Mouse (Mus musculus) heart, embryonic 13.5 days (tissue): Measurements from ENCODE around the gene Gnb4. TPM values are rescaled to one million over a fixed set of nuclear protein-coding genes. Genes with fewer than 3 reads are reported as not detected.
A peak's percentile ranks its signal among the peaks of the same experiment; 100 is the strongest.

Experiments used
- ATAC-seq: fragments of 200-750 bp; cut with Nextera tagmentation; 2 replicates; pipeline ENCODE4 v1.8.0; 2017; ENCODE audit warnings: moderate TSS enrichment; ENCODE audit not compliant: insufficient number of reproducible peaks, low FRiP score, low TSS enrichment; ENCODE audit errors: extremely low read depth
- H3K27ac ChIP-seq: fragments of 300-500 bp; sonication (generic); replicated peaks from 2 replicates; pipeline ENCODE4 v1.5.1; 2015; ENCODE audit warnings: moderate library complexity, mild to moderate bottlenecking, inconsistent platforms
- H3K27me3 ChIP-seq: fragments of 300-500 bp; sonication (generic); replicated peaks from 2 replicates; pipeline ENCODE4 v1.6.1; 2015; ENCODE audit warnings: mild to moderate bottlenecking, inconsistent platforms
- H3K36me3 ChIP-seq: fragments of 300-500 bp; sonication (generic); 2 replicates; pipeline ENCODE4 v1.6.1; 2015; ENCODE audit warnings: mild to moderate bottlenecking, inconsistent platforms
- H3K4me1 ChIP-seq: fragments of 300-500 bp; sonication (generic); 2 replicates; pipeline ENCODE4 v1.6.1; 2015; ENCODE audit warnings: inconsistent platforms
- H3K4me2 ChIP-seq: fragments of 300-500 bp; sonication (generic); 2 replicates; pipeline ENCODE4 v1.6.1; 2015; ENCODE audit warnings: inconsistent platforms, mild to moderate bottlenecking, moderate library complexity
- H3K4me3 ChIP-seq: fragments of 300-500 bp; sonication (generic); 2 replicates; pipeline ENCODE4 v1.5.1; 2015; ENCODE audit warnings: moderate library complexity, mild to moderate bottlenecking, inconsistent platforms
- H3K9ac ChIP-seq: fragments of 300-500 bp; sonication (generic); 2 replicates; pipeline ENCODE4 v1.6.1; 2015; ENCODE audit warnings: inconsistent platforms, mild to moderate bottlenecking, moderate library complexity
- H3K9me3 ChIP-seq: fragments of 300-500 bp; sonication (generic); 2 replicates; pipeline ENCODE4 v1.6.1; 2016; ENCODE audit warnings: inconsistent platforms
- WGBS: fragments of 180-500 bp; shearing (Covaris S2); methylation state at CpG from one replicate; pipeline ENCODE4 v1.1.7; 2015; ENCODE audit warnings: mixed read lengths; 5-methylcytosine and 5-hydroxymethylcytosine counted together
- polyA plus RNA-seq: library from polyadenylated mRNA; unstranded; fragments of >200 nt; fragmentation: Nextera tagmentation; extraction: Ambion mirVana; gene quantifications from 2 replicates; pipeline ENCODE4 v1.2.1, GENCODE M21; 2015

The Gnb4 gene
- 50.4 and 53.4 TPM in 2 replicates for polyA plus RNA-seq

- WGBS, result under 1% methylated on average over 80 of the region's 83 CpGs
- ATAC-seq, result peak; percentile 68; the same call in 1 of the 2 replicates
- H3K4me2 ChIP-seq, result peak within 1 kb of the TSS; percentile 73
- peaks cover 10% of the 10 kb centered on the region for H3K36me3 ChIP-seq
- H3K27me3 ChIP-seq, result no peaks in the 10 kb centered on the region
- H3K4me1 ChIP-seq, result peaks cover 27% of the 10 kb centered on the region
- 0 out of 2 replicates have a peak, but pooled peaks cover 3% of the 10 kb centered on the region for H3K9me3 ChIP-seq
- peak within 1 kb of the TSS; percentile 78 for H3K27ac ChIP-seq
- peak within 1 kb of the TSS; percentile 87 for H3K9ac ChIP-seq
- H3K4me3 ChIP-seq, result peak within 1 kb of the TSS; percentile 74
These were observed at the start of gene Gnb4 for GRCm38 (mm10) chr3:32616331-32617052. Gene Gnb4 (minus strand): TSS chr3:32616585.

- H3K4me3 ChIP-seq, result no peak overlapping the region
- H3K9me3 ChIP-seq, result no peaks in the 10 kb centered on the region
- H3K4me1 ChIP-seq, result peaks cover 15% of the 10 kb centered on the region
- H3K36me3 ChIP-seq, result no peaks in the 10 kb centered on the region
- no peak overlapping the region for H3K27ac ChIP-seq
- H3K9ac ChIP-seq, result no peak overlapping the region
- ATAC-seq, result no peak
- no peak overlapping the region for H3K4me2 ChIP-seq
- WGBS, result 87% methylated on average over 3 of the region's 3 CpGs
- H3K27me3 ChIP-seq, result no peaks in the 10 kb centered on the region
These were observed 45.2 kb upstream of the Gnb4 start for GRCm38 (mm10) chr3:32661556-32661930.

GRCm38 (mm10) chr3:32660831-32661555 lies 44.6 kb upstream of the Gnb4 start:
- H3K27ac ChIP-seq, result no peak overlapping the region
- ATAC-seq, result no peak
- 54% methylated on average over 8 of the region's 8 CpGs for WGBS
- H3K36me3 ChIP-seq, result no peaks in the 10 kb centered on the region
- no peaks in the 10 kb centered on the region for H3K27me3 ChIP-seq
- peaks cover 15% of the 10 kb centered on the region for H3K4me1 ChIP-seq
- H3K4me3 ChIP-seq, result no peak overlapping the region
- H3K9me3 ChIP-seq, result no peaks in the 10 kb centered on the region
- no peak overlapping the region for H3K4me2 ChIP-seq
- no peak overlapping the region for H3K9ac ChIP-seq

GRCm38 (mm10) chr3:32660276-32660675 lies 43.9 kb upstream of the Gnb4 start:
- Histone ChIP-seq H3K4me3 (no peak overlapping the region), H3K9ac (no peak overlapping the region), H3K36me3 (no peaks in the 10 kb centered on the region), H3K27ac (no peak overlapping the region), H3K27me3 (no peaks in the 10 kb centered on the region), H3K9me3 (no peaks in the 10 kb centered on the region), H3K4me2 (no peak overlapping the region), H3K4me1 (peaks cover 15% of the 10 kb centered on the region)
- 47% methylated on average over 8 of the region's 8 CpGs for WGBS
- no peak for ATAC-seq

- Histone ChIP-seq H3K36me3 (no peaks in the 10 kb centered on the region), H3K4me1 (peaks cover 15% of the 10 kb centered on the region), H3K27me3 (no peaks in the 10 kb centered on the region), H3K27ac (no peak overlapping the region), H3K9ac (no peak overlapping the region), H3K4me2 (no peak overlapping the region), H3K4me3 (no peak overlapping the region), H3K9me3 (no peaks in the 10 kb centered on the region)
- 80% methylated on average over 2 of the region's 2 CpGs for WGBS
- ATAC-seq, result no peak
These were observed 43.1 kb upstream of the Gnb4 start for GRCm38 (mm10) chr3:32659506-32659905.

- H3K4me3 ChIP-seq, result peak overlapping the region; percentile 47
- peak overlapping the region; percentile 69 for H3K9ac ChIP-seq
- H3K36me3 ChIP-seq, result no peaks in the 10 kb centered on the region
- peak overlapping the region; percentile 25; the same call in 1 of the 2 replicates for H3K27ac ChIP-seq
- no peaks in the 10 kb centered on the region for H3K27me3 ChIP-seq
- no peak for ATAC-seq
- no peaks in the 10 kb centered on the region for H3K9me3 ChIP-seq
- peak overlapping the region; percentile 65 for H3K4me2 ChIP-seq
- peaks cover 15% of the 10 kb centered on the region for H3K4me1 ChIP-seq
- WGBS, result 22% methylated on average over 16 of the region's 16 CpGs
These were observed 42.4 kb upstream of the Gnb4 start for GRCm38 (mm10) chr3:32658821-32659220.

GRCm38 (mm10) chr3:32658401-32658800 lies 42.0 kb upstream of the Gnb4 start:
- Histone ChIP-seq H3K27me3 (no peaks in the 10 kb centered on the region), H3K9ac (peak overlapping the region; percentile 69), H3K4me3 (peak overlapping the region; percentile 47), H3K4me2 (peak overlapping the region; percentile 65), H3K36me3 (no peaks in the 10 kb centered on the region), H3K27ac (peak overlapping the region; percentile 25; the same call in 1 of the 2 replicates), H3K4me1 (peaks cover 15% of the 10 kb centered on the region), H3K9me3 (no peaks in the 10 kb centered on the region)
- no peak for ATAC-seq
- WGBS, result 40% methylated on average over 7 of the region's 7 CpGs

GRCm38 (mm10) chr3:32656398-32656994 lies 40.1 kb upstream of the Gnb4 start:
- no peaks in the 10 kb centered on the region; the same call in 1 of the 2 replicates for H3K9me3 ChIP-seq
- WGBS, result 56% methylated on average over 10 of the region's 10 CpGs
- H3K27me3 ChIP-seq, result no peaks in the 10 kb centered on the region
- H3K4me1 ChIP-seq, result peaks cover 15% of the 10 kb centered on the region
- no peak overlapping the region for H3K27ac ChIP-seq
- H3K4me2 ChIP-seq, result no peak overlapping the region
- H3K4me3 ChIP-seq, result no peak overlapping the region
- H3K9ac ChIP-seq, result no peak overlapping the region
- H3K36me3 ChIP-seq, result no peaks in the 10 kb centered on the region
- ATAC-seq, result no peak

- ATAC-seq, result no peak
These were observed 39.6 kb upstream of the Gnb4 start for GRCm38 (mm10) chr3:32655994-32656393.

GRCm38 (mm10) chr3:32652739-32653138 lies 36.4 kb upstream of the Gnb4 start:
- Histone ChIP-seq H3K4me2 (no peak overlapping the region), H3K36me3 (no peaks in the 10 kb centered on the region), H3K9ac (no peak overlapping the region), H3K9me3 (no peaks in the 10 kb centered on the region; the same call in 1 of the 2 replicates), H3K4me3 (no peak overlapping the region), H3K27ac (no peak overlapping the region), H3K27me3 (no peaks in the 10 kb centered on the region), H3K4me1 (no peaks in the 10 kb centered on the region)
- ATAC-seq, result no peak
- WGBS, result 69% methylated on average over 4 of the region's 4 CpGs

More at GRCm38 (mm10) chr3:32655994-32656393, 39.6 kb upstream of the Gnb4 start:
- Histone ChIP-seq H3K9me3 (no peaks in the 10 kb centered on the region; the same call in 1 of the 2 replicates), H3K27ac (no peak overlapping the region), H3K4me1 (peaks cover 15% of the 10 kb centered on the region), H3K4me3 (no peak overlapping the region), H3K27me3 (no peaks in the 10 kb centered on the region), H3K9ac (no peak overlapping the region), H3K4me2 (no peak overlapping the region), H3K36me3 (no peaks in the 10 kb centered on the region)
- 71% methylated on average over 4 of the region's 4 CpGs for WGBS

GRCm38 (mm10) chr3:32649284-32649683 lies 32.9 kb upstream of the Gnb4 start:
- no peak overlapping the region for H3K27ac ChIP-seq
- H3K36me3 ChIP-seq, result no peaks in the 10 kb centered on the region
- H3K9me3 ChIP-seq, result no peaks in the 10 kb centered on the region; the same call in 1 of the 2 replicates
- no peak overlapping the region for H3K4me3 ChIP-seq
- no peak overlapping the region for H3K9ac ChIP-seq
- 66% methylated on average over 4 of the region's 4 CpGs for WGBS
- no peaks in the 10 kb centered on the region for H3K4me1 ChIP-seq
- no peak for ATAC-seq
- H3K27me3 ChIP-seq, result no peaks in the 10 kb centered on the region
- H3K4me2 ChIP-seq, result no peak overlapping the region
